Mouse (Mus musculus) kidney, embryonic 14.5 days (tissue): ENCODE results near the gene Tspan8. TPM values are rescaled to one million over a fixed set of nuclear protein-coding genes. Genes with fewer than 3 reads are reported as not detected.
A peak's percentile ranks its signal among the peaks of the same experiment; 100 is the strongest.
"Not testable (repeated sequence)": the region's sequence is repeated elsewhere in the genome, so short reads cannot be mapped to it uniquely, and the experiment has no call there.

ENCODE experiments used
- ATAC-seq: fragments of 200-750 bp; cut with Nextera tagmentation; 2 replicates; pipeline ENCODE4 v1.8.0; 2017; ENCODE audit warnings: moderate number of reproducible peaks, mild to moderate bottlenecking, moderate TSS enrichment, moderate library complexity; ENCODE audit not compliant: low FRiP score, low TSS enrichment
- H3K27ac ChIP-seq: fragments of 300-500 bp; sonication (generic); 2 replicates; pipeline ENCODE4 v1.5.1; 2014; ENCODE audit warnings: low read depth, mild to moderate bottlenecking, low read length, moderate library complexity, mixed read lengths
- H3K27me3 ChIP-seq: fragments of 300-500 bp; sonication (generic); 2 replicates; pipeline ENCODE4 v1.6.1; 2014; ENCODE audit warnings: mild to moderate bottlenecking, low read length; ENCODE audit not compliant: control insufficient read depth, insufficient read depth
- H3K36me3 ChIP-seq: fragments of 300-500 bp; sonication (generic); 2 replicates; pipeline ENCODE4 v1.6.1; 2014; ENCODE audit warnings: low read length, mixed read lengths; ENCODE audit not compliant: control insufficient read depth, insufficient read depth
- H3K4me1 ChIP-seq: fragments of 300-500 bp; sonication (generic); 2 replicates; pipeline ENCODE4 v1.6.1; 2014; ENCODE audit warnings: low read length, mixed read lengths; ENCODE audit not compliant: control insufficient read depth, insufficient read depth
- H3K4me2 ChIP-seq: fragments of 300-500 bp; sonication (generic); replicated peaks from 2 replicates; pipeline ENCODE4 v1.6.1; 2014; ENCODE audit warnings: low read depth, mild to moderate bottlenecking, low read length
- H3K4me3 ChIP-seq: fragments of 300-500 bp; sonication (generic); 2 replicates; pipeline ENCODE4 v1.5.1; 2014; ENCODE audit warnings: mild to moderate bottlenecking, low read length
- H3K9ac ChIP-seq: fragments of 300-500 bp; sonication (generic); 2 replicates; pipeline ENCODE4 v1.6.1; 2014; ENCODE audit warnings: low read depth, mild to moderate bottlenecking, low read length, moderate library complexity
- H3K9me3 ChIP-seq: fragments of 300-500 bp; sonication (generic); 2 replicates; pipeline ENCODE4 v1.6.1; 2016; ENCODE audit warnings: low read length; ENCODE audit not compliant: control insufficient read depth
- WGBS: fragments of 180-500 bp; shearing (Covaris S2); extraction: QIAGEN DNeasy Blood & Tissue Kit; methylation state at CpG from one replicate; pipeline ENCODE4 v1.1.7; 2014; 5-methylcytosine and 5-hydroxymethylcytosine counted together
- polyA plus RNA-seq: library from polyadenylated mRNA; unstranded; fragments of >200 nt; fragmentation: Nextera tagmentation; extraction: Ambion mirVana; gene quantifications from 2 replicates; pipeline ENCODE4 v1.2.1, GENCODE M21; 2014

Gene Tspan8
- polyA plus RNA-seq, 1 experiment from 2014 or later, result 26.9 TPM

GRCm38 (mm10) chr10:115790788-115791187 lies 25.8 kb upstream of the Tspan8 start:
- 73% methylated on average over 2 of the region's 2 CpGs for WGBS
- no peaks in the 10 kb centered on the region for H3K4me1 ChIP-seq
- no peak overlapping the region for H3K27ac ChIP-seq
- ATAC-seq, result no peak
- H3K4me3 ChIP-seq, result no peak overlapping the region
- no peak overlapping the region for H3K9ac ChIP-seq
- no peaks in the 10 kb centered on the region for H3K27me3 ChIP-seq
- no peaks in the 10 kb centered on the region for H3K36me3 ChIP-seq
- H3K4me2 ChIP-seq, result no peak overlapping the region
- H3K9me3 ChIP-seq, result no peaks in the 10 kb centered on the region

DNA sequence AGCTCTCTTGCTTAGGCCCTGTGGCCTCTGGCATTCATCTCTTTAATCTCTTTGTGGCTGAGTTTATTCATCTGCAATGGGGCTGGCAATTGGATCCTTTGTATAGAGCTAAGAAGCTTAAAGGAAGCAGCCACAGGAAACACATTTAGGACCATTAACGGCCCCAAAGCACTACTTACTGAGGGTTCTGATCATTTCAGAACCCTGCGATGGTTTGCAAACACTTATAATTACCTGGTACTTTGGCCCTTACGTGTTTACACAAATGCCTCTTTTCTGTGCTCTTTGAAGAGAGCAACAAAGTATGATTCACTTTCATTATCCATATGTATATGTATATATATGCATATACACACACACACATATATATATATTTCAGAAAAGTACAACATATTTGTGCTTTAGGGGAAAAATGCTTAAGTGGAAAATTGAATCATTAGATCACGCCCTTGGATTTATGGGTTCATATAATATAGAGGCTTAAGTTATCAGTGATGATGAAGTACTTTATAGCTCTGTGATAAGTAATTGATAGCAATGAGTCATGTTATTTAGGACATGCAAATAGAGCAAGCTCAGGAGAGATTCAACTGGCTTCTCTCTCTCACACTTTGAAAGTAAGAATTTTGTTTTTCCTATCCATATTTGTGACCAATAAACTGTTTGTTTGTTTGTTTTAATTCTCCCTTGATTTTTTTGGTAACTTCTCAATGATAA lies 20.4 kb upstream of the Tspan8 start:
- no peak for ATAC-seq
- Histone ChIP-seq H3K4me2 (no peak overlapping the region), H3K36me3 (no peaks in the 10 kb centered on the region), H3K4me1 (no peaks in the 10 kb centered on the region), H3K9ac (no peak overlapping the region), H3K9me3 (no peaks in the 10 kb centered on the region), H3K4me3 (no peak overlapping the region), H3K27ac (no peak overlapping the region), H3K27me3 (no peaks in the 10 kb centered on the region)
- whole genome bisulfite sequencing, result 85% methylated on average over 4 of the region's 4 CpGs

DNA sequence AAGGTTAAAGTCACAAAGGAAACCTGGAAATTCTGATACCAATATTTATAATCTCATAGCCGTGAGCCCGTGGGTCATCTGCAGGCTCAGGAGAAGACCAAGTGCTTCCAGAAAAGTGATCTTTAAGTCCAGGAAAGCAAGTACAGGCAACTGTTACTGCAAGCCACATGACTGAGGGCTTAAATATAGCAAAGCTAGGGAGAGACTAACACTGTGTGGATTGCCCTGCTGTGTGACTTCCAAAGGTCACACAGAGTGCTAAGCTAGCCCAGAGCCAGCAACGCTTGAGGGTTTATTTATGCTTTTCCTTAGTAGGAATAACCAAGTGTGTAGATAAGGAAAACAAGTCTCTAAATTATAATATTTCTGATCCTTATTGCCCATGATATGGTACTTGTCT lies 15.2 kb upstream of the Tspan8 start:
- H3K27me3 ChIP-seq, result no peaks in the 10 kb centered on the region
- H3K9me3 ChIP-seq, result no peaks in the 10 kb centered on the region
- H3K9ac ChIP-seq, result no peak overlapping the region
- 81% methylated on average over 3 of the region's 3 CpGs for WGBS
- H3K4me3 ChIP-seq, result no peak overlapping the region
- no peak for ATAC-seq
- H3K27ac ChIP-seq, result no peak overlapping the region
- H3K4me2 ChIP-seq, result no peak overlapping the region
- no peaks in the 10 kb centered on the region for H3K36me3 ChIP-seq
- no peaks in the 10 kb centered on the region for H3K4me1 ChIP-seq

GRCm38 (mm10) chr10:115803013-115803412 lies 13.6 kb upstream of the Tspan8 start:
- not testable (repeated sequence) for H3K27me3 ChIP-seq, H3K9ac ChIP-seq, H3K4me3 ChIP-seq, H3K9me3 ChIP-seq, H3K27ac ChIP-seq, H3K4me2 ChIP-seq, H3K4me1 ChIP-seq, ATAC-seq, H3K36me3 ChIP-seq
- WGBS, result 95% methylated on average over 9 of the region's 9 CpGs

DNA sequence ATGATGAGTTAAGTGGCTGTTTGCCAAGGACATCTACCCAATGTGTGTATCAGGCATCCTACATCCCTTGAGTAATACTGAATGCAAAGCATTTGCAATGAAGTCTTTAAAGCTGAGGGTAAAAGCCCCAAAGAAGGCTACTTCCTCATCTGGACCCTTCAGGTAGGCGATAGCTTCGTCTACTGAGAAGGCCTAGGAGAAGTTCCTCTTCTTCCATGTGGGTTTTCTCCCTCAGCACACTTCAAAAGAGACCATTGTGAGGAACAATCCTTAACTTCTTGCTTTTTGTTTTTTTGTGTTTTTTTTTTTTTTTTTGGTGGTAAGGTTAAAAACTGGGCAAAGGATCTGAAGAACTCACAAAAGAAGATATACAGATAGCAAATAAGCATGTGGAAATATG lies 12.9 kb upstream of the Tspan8 start:
- H3K4me1 ChIP-seq, result no peaks in the 10 kb centered on the region
- no peaks in the 10 kb centered on the region for H3K9me3 ChIP-seq
- H3K9ac ChIP-seq, result no peak overlapping the region
- 95% methylated on average over 2 of the region's 2 CpGs for WGBS
- H3K36me3 ChIP-seq, result no peaks in the 10 kb centered on the region
- no peak overlapping the region for H3K4me3 ChIP-seq
- H3K4me2 ChIP-seq, result no peak overlapping the region
- H3K27ac ChIP-seq, result no peak overlapping the region
- no peaks in the 10 kb centered on the region for H3K27me3 ChIP-seq
- no peak for ATAC-seq

DNA sequence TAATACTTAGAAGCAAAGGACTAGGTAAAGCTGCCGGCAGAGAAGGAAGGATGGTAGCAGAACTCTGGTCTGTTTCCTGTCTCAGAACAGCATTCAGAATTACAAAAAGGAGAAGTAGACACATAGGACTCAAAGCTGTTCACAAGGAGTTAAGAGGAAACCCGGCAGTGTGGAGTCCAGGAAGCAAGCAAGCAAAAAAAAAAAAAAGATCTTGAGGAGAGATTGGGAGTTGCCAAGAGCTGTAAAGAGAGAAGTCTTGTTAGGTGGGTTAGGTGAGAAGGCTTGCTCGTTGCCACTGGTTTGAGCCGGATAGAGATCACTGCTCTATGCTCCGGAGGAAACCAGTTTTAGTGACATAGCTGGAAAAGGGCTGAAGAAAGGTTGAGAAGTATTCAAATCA lies 10.6 kb upstream of the Tspan8 start:
- Histone ChIP-seq H3K9ac (no peak overlapping the region), H3K4me3 (no peak overlapping the region), H3K9me3 (no peaks in the 10 kb centered on the region), H3K4me1 (no peaks in the 10 kb centered on the region), H3K36me3 (no peaks in the 10 kb centered on the region), H3K4me2 (no peak overlapping the region), H3K27me3 (no peaks in the 10 kb centered on the region), H3K27ac (no peak overlapping the region)
- no peak for ATAC-seq
- WGBS, result 67% methylated on average over 5 of the region's 5 CpGs

GRCm38 (mm10) chr10:115809169-115809568 lies 7.5 kb upstream of the Tspan8 start:
- no peak overlapping the region for H3K9ac ChIP-seq
- WGBS, result 46% methylated on average over 7 of the region's 7 CpGs
- H3K4me2 ChIP-seq, result no peak overlapping the region
- H3K27me3 ChIP-seq, result no peaks in the 10 kb centered on the region
- ATAC-seq, result peak; percentile 61; the same call in 1 of the 2 replicates
- H3K4me1 ChIP-seq, result no peaks in the 10 kb centered on the region
- no peaks in the 10 kb centered on the region for H3K9me3 ChIP-seq
- H3K27ac ChIP-seq, result peak overlapping the region; percentile 56; the same call in 1 of the 2 replicates
- no peaks in the 10 kb centered on the region for H3K36me3 ChIP-seq
- no peak overlapping the region for H3K4me3 ChIP-seq

GRCm38 (mm10) chr10:115811519-115811918 lies 5.1 kb upstream of the Tspan8 start:
- H3K27me3 ChIP-seq, result no peaks in the 10 kb centered on the region
- no peaks in the 10 kb centered on the region for H3K36me3 ChIP-seq
- no peaks in the 10 kb centered on the region for H3K9me3 ChIP-seq
- no peak overlapping the region for H3K4me2 ChIP-seq
- no peak overlapping the region for H3K9ac ChIP-seq
- 0 out of 2 replicates have a peak, but pooled peaks have one; percentile 29 for ATAC-seq
- H3K27ac ChIP-seq, result no peak overlapping the region; the same call in 1 of the 2 replicates
- 23% methylated on average over 5 of the region's 5 CpGs for WGBS
- H3K4me1 ChIP-seq, result no peaks in the 10 kb centered on the region
- H3K4me3 ChIP-seq, result no peak overlapping the region

DNA sequence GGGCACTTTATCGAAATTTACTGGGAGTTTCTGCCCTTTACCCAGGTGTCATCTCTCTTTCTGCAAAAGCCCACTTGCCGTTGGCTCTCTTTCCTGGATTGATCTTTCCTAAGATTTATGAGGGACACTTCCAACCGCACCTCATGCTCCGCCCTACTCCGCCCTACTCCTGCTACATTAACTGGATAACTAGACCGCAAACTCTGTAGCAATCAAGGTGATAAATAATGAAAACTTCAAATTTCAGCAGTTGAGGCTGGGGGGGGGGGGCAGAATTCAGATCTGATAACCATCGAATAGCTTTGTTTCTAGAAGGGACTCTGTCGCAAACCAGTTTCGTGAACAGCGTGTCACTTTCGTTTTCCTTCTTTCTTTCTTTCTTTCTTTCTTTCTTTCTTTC lies 1.8 kb upstream of the Tspan8 start:
- H3K4me2 ChIP-seq, result no peak overlapping the region
- H3K4me3 ChIP-seq, result no peak overlapping the region
- ATAC-seq, result no peak
- H3K9ac ChIP-seq, result no peak overlapping the region
- H3K9me3 ChIP-seq, result no peaks in the 10 kb centered on the region
- H3K27ac ChIP-seq, result no peak overlapping the region
- no peaks in the 10 kb centered on the region for H3K36me3 ChIP-seq
- no peaks in the 10 kb centered on the region for H3K27me3 ChIP-seq
- H3K4me1 ChIP-seq, result peaks cover 3% of the 10 kb centered on the region; the same call in 1 of the 2 replicates
- WGBS, result 75% methylated on average over 11 of the region's 11 CpGs
